Mouse (Mus musculus): ENCODE data around the gene Ankra2.

- TF ChIP-seq CTCF (IDR thresholded peaks at IDR 0.05; ENCODE audit: low read depth) (no peak), EP300 (IDR thresholded peaks at IDR 0.05; ENCODE audit: low read depth) (no peak)
Measured at GRCm38 (mm10) chr13:98264111-98264510, 1.2 kb downstream of the Ankra2 start.
